Mouse (Mus musculus) T-helper 1 cell (primary cell): Measurements from ENCODE around the gene Atp13a3.

ENCODE experiments used
- in situ Hi-C: fragments of 300-600 bp; cut with MboI, MseI; formaldehyde crosslinking; loops from one replicate; pipeline ENCODE4 v1.15.1; 2025; ENCODE audit warnings: high pct_unique_total_duplicates

Gene Atp13a3

DNA sequence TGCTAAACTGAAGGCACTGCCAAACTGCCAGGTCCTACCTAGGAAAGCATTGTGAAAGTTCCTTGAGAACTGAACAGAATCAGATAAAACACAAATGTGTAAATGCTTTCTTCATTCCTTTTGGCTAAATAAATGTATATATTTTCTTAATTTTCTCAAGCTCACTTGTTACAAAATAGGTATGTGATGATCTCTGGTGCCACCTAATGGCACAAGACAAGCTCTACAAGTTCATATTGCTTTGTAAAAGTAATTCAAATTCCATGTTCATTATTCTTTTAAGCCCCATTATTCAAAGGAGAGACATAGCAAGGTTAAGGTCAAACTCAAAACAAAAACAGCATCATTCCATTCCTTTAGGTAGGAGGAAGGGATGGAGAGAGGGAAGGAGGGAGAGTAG is 91.5 kb downstream of the Atp13a3 start:
- in situ Hi-C loops: no loop called here

DNA sequence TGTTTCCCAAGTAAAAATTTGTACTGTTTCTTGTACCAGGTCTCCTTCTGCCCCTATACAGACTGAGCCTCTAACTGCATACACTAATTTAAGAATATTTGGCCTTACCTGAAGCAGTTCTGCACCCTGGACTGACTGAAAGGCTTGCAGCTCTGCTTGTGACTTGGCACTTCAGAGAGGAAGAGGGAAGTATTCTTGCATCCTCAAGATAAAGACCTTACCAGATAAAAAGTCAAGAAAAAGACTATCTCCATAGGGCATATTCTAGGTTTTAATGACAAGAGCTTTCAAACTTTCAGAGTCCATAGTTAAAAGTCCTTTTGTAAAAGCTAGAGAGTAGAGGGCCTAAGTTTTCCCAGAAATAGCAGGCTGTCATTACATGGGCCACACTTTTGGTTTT is 95.1 kb downstream of the Atp13a3 start, which contains the start of gene Gp5:
Gp5 (minus strand) TSS at position 133 of the 400 bp plus-strand sequence.
- in situ Hi-C loops: no loop called here

GRCm38 (mm10) chr16:30310171-30310515 is 95.6 kb downstream of the Atp13a3 start:
- in situ Hi-C loops: no loop called here

- in situ Hi-C loops: no loop called here
Observed at GRCm38 (mm10) chr16:30309395-30310170, 96.2 kb downstream of the Atp13a3 start.

DNA sequence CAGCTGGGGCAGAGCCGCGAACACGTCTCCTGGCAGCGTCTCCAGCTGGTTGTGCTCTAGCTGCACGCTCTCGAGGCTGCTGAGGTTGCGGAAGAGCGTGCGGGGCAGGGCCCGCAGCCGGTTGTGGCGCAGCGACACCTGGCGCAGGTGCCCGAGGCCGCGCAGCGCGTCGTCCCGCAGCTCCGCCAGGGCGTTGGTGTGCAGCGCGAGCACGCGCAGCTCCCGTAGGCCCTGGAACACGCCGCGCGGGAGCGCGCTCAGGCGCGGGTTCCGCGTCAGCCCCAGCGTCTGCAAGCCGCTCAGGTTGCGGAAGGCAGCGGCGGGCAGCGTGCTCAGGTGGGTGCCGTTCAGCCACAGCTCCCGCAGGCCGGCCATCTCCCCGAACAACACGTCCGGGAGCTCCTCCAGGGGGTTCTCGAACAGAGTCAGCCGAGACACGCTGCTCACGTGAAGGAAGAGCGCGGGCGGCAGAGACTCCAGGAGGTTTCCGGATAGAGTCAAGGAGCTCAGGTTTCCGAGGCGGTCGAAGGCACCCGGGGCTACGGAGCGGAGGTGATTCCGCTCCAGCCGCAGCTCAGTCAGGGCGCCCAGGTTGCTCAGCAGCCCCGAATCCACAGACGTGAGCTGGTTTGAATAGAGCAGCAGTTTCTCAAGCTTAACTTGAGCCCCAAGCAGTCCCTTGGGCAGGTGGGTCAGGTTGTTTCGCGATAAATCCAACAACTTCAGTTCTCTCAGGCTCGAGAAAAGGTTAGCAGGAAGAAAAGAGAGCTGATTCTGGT is 97.0 kb downstream of the Atp13a3 start:
- in situ Hi-C loops: no loop called here

DNA sequence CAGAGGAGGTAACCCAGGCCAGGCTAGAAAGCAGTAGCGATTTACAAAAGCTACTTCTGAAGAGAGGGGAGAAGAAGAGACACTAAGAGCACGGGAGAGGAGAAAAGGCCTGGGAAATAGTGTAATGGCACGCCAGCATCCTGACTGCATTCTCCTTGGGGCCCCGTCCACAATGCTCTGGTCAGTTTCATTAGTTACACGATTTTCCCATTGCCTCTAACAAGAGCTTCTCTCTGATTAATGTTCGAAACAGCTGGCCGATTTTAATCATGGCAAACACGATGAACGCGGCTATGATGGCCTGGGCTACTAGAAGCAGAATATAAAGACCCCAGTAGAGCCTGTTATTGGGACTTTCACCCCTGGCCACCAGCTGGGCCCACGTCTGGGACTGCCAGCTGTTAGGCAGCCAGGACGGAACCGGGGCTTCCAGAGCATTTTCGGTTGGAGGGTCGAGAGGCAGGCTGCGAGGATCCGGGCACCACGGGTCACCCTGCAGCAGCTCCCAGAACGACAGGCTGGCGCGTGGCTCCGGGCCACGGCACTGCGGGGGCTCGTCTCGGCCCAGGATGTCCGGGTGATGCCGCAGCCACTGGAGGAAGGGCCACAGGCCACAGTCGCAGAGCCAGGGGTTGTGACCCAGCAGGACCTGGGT is 97.7 kb downstream of the Atp13a3 start:
- in situ Hi-C loops: no loop called here

GRCm38 (mm10) chr16:30307306-30307705 is 98.5 kb downstream of the Atp13a3 start:
- in situ Hi-C loops: no loop called here

DNA sequence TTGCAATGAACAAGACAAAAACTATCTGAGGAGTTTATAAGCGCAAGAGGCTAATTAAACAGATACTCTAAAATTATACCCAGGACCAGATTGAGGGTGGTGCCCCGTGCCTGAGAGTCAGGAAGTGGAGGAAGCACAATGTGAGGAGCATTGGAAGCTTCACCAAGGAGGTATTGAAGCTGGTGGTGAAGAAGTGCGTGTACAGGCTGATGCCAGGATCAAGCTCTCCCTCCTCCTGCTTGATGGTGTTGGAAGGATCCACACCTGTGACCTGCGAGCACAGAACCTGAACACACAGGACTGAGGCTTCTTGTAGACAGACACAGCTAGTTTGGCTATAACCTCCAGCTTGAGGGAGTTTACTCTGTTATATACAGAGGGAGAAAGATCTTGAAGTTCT is 99.7 kb downstream of the Atp13a3 start:
- in situ Hi-C loops: no loop called here

GRCm38 (mm10) chr16:30304236-30304635 is 101.5 kb downstream of the Atp13a3 start:
- in situ Hi-C loops: no loop called here

- in situ Hi-C loops: no loop called here
Observed at GRCm38 (mm10) chr16:30303411-30303810, 102.4 kb downstream of the Atp13a3 start.

GRCm38 (mm10) chr16:30302686-30303085 is 103.1 kb downstream of the Atp13a3 start:
- in situ Hi-C loops: no loop called here

GRCm38 (mm10) chr16:30299711-30300277 is 106.0 kb downstream of the Atp13a3 start:
- in situ Hi-C loops: no loop called here

GRCm38 (mm10) chr16:30297450-30297849 is 108.3 kb downstream of the Atp13a3 start:
- in situ Hi-C loops: no loop called here

GRCm38 (mm10) chr16:30296601-30297275 is 109.0 kb downstream of the Atp13a3 start:
- in situ Hi-C loops: no loop called here

DNA sequence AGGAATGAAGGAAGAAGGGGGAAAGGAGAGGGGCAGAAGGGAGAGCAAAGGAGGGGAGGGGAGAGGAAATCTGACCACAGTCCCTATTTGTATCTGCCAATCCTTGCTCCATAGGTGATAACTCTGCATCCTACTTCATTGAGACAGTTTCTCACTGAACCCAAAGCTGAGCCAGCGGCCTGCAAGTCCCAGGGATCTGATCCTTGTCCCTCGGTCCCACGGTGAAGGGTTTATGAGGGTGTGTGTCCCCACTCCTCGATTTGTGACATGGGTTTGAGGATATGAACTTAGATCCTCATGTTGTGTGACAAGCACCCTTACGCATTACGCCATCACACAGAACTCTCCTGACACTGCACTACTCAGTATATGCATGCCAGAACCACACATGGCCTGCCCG is 110.7 kb downstream of the Atp13a3 start:
- in situ Hi-C loops: no loop called here

DNA sequence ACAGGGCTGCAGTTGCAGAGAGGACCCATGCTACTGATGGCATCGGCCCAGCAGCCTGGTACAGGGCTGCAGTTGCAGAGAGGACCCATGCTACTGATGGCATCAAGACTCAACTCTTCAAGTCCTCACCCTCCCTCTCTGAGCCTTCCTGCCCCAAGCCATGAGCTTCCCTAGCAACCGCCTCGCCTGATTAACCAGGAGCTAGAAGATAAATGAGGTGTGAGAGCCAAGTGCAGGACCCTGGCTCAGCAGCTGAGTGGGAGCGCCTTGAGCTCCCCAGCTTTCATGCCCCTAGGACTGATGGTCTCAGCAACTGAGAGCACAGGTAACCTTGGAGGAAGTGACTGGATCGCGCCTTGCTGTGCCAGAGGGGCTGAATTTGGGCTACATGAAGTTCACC is 115.3 kb downstream of the Atp13a3 start:
- in situ Hi-C loops: no loop called here

- in situ Hi-C loops: no loop called here
Observed at GRCm38 (mm10) chr16:30285701-30286100, 120.1 kb downstream of the Atp13a3 start.

GRCm38 (mm10) chr16:30283743-30284337 is 121.9 kb downstream of the Atp13a3 start:
- in situ Hi-C loops: no loop called here

GRCm38 (mm10) chr16:30282844-30283495 is 122.8 kb downstream of the Atp13a3 start, which contains the start of gene Lrrc15:
Gene Lrrc15, minus strand, starts transcription at chr16:30283256.
- in situ Hi-C loops: no loop called here

DNA sequence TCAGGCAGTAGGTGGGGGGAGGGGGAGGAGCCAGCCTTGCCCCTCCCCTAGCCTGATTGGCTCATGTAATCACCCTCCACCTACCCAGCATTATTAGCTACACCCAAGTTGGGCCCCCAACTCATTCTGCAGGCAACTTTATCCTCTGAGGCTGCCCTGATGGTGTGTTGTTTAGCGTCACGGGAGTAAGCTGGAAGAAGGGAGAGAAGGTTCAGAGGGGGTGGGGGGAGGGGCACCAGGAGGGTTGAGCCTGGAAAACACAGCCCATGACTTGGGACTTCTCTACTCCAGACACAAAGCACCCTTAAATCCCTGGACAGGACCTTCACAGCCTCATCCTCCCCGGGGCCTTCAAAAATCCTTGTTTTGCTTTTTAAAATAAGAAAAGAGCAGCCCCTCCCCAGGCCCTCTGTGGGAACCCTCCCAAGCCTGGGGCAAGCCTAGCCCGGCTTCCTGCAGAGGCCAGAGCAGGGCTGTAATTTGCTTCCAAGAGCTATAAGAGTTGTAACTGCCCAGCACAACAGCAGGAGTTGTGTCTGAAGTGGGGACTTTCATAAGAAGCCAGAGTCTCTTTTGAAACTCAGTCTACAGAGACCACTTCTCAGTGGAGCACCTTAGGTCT is 125.0 kb downstream of the Atp13a3 start:
- in situ Hi-C loops: no loop called here
